Mouse (Mus musculus) neural tube, embryonic 13.5 days (tissue): Measurements from ENCODE around the gene Olfr263. TPM values are rescaled to one million over a fixed set of nuclear protein-coding genes. Genes with fewer than 3 reads are reported as not detected.

ENCODE experiments used
- ATAC-seq: fragments of 200-750 bp; cut with Nextera tagmentation; 2 replicates; pipeline ENCODE4 v1.8.0; 2017; ENCODE audit warnings: low read depth, mild to moderate bottlenecking, moderate TSS enrichment, moderate library complexity
- H3K27ac ChIP-seq: fragments of 300-500 bp; sonication (generic); replicated peaks from 2 replicates; pipeline ENCODE4 v1.5.1; 2015; ENCODE audit warnings: moderate library complexity, mild to moderate bottlenecking, inconsistent platforms
- H3K27me3 ChIP-seq: fragments of 300-500 bp; sonication (generic); 2 replicates; pipeline ENCODE4 v1.6.1; 2015; ENCODE audit warnings: mild to moderate bottlenecking, inconsistent platforms
- H3K36me3 ChIP-seq: fragments of 300-500 bp; sonication (generic); 2 replicates; pipeline ENCODE4 v1.6.1; 2015; ENCODE audit warnings: mild to moderate bottlenecking, inconsistent platforms
- H3K4me1 ChIP-seq: fragments of 300-500 bp; sonication (generic); replicated peaks from 2 replicates; pipeline ENCODE4 v1.6.1; 2015; ENCODE audit warnings: inconsistent platforms
- H3K4me2 ChIP-seq: fragments of 300-500 bp; sonication (generic); 2 replicates; pipeline ENCODE4 v1.6.1; 2015; ENCODE audit warnings: inconsistent platforms, mild to moderate bottlenecking, moderate library complexity
- H3K4me3 ChIP-seq: fragments of 300-500 bp; sonication (generic); 2 replicates; pipeline ENCODE4 v1.5.1; 2015; ENCODE audit warnings: mild to moderate bottlenecking, inconsistent platforms
- H3K9ac ChIP-seq: fragments of 300-500 bp; sonication (generic); 2 replicates; pipeline ENCODE4 v1.6.1; 2015; ENCODE audit warnings: moderate library complexity, mild to moderate bottlenecking, inconsistent platforms
- H3K9me3 ChIP-seq: fragments of 300-500 bp; sonication (generic); 2 replicates; pipeline ENCODE4 v1.6.1; 2016; ENCODE audit warnings: inconsistent platforms
- WGBS: fragments of 180-500 bp; shearing (Covaris S2); methylation state at CpG from one replicate; pipeline ENCODE4 v1.1.7; 2015; 5-methylcytosine and 5-hydroxymethylcytosine counted together
- polyA plus RNA-seq: library from polyadenylated mRNA; unstranded; fragments of >200 nt; fragmentation: Nextera tagmentation; extraction: Ambion mirVana; gene quantifications from 2 replicates; pipeline ENCODE4 v1.2.1, GENCODE M21; 2015

Gene Olfr263
- polyA plus RNA-seq, 1 experiment from 2014 or later: not detected

DNA sequence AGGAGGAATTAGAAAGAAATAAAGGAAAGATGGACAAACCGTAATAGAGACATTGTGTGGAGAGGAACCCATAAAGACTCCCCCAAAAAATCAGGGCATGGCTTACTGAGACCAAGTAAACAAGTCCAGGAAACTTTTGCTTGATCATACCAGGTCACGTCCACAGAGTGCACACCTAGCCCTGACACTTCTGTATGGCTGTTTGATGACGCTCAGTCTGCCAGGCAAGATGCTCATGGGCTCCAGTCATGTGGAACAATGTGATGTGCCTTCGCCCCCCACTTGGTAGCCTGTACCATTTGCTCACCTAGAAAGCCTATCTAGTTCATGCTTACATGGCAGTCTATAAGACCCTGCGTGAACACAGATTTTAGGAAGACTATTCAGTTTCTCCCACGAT lies 53.6 kb downstream of the Olfr263 start:
- Histone ChIP-seq H3K4me3 (no peak overlapping the region), H3K36me3 (peaks cover 60% of the 10 kb centered on the region), H3K9me3 (no peaks in the 10 kb centered on the region), H3K4me1 (peaks cover 36% of the 10 kb centered on the region), H3K27me3 (no peaks in the 10 kb centered on the region), H3K9ac (no peak overlapping the region), H3K27ac (no peak overlapping the region), H3K4me2 (no peak overlapping the region)
- no peak for ATAC-seq
- WGBS: 94% methylated on average over 6 of the region's 6 CpGs

- Histone ChIP-seq H3K27ac (no peak overlapping the region), H3K4me1 (peaks cover 35% of the 10 kb centered on the region), H3K4me2 (no peak overlapping the region), H3K27me3 (no peaks in the 10 kb centered on the region), H3K4me3 (no peak overlapping the region), H3K36me3 (peaks cover 66% of the 10 kb centered on the region), H3K9ac (no peak overlapping the region), H3K9me3 (no peaks in the 10 kb centered on the region)
- 93% methylated on average over 7 of the region's 7 CpGs for WGBS
- ATAC-seq: no peak
These were observed 54.2 kb downstream of the Olfr263 start for GRCm38 (mm10) chr13:21183661-21184060.

GRCm38 (mm10) chr13:21185521-21185920 lies 56.1 kb downstream of the Olfr263 start:
- Histone ChIP-seq H3K27ac (no peak overlapping the region), H3K4me2 (no peak overlapping the region), H3K4me3 (no peak overlapping the region), H3K27me3 (no peaks in the 10 kb centered on the region), H3K9me3 (no peaks in the 10 kb centered on the region), H3K36me3 (peaks cover 85% of the 10 kb centered on the region), H3K4me1 (peaks cover 28% of the 10 kb centered on the region), H3K9ac (no peak overlapping the region)
- no peak for ATAC-seq
- 88% methylated on average over 4 of the region's 4 CpGs for WGBS

Other genes with a start within 250 kb of the Olfr263 start
- not detected in 2 replicates for gene Olfr1370, start 54.7 kb upstream of the Olfr263 start, polyA plus RNA-seq
- gene Olfr1369-ps1, start 18.2 kb upstream of the Olfr263 start, polyA plus RNA-seq: not detected in 2 replicates
- not detected in 2 replicates for gene Olfr1368, start 16.2 kb downstream of the Olfr263 start, polyA plus RNA-seq
- 82.9 and 88.9 TPM in 2 replicates for gene Trim27, start 49.8 kb downstream of the Olfr263 start, polyA plus RNA-seq
- not detected in 2 replicates for gene Gpx5, start 163.1 kb downstream of the Olfr263 start, polyA plus RNA-seq
- not detected in 2 replicates for gene Gpx6, start 182.5 kb downstream of the Olfr263 start, polyA plus RNA-seq
- not detected in 2 replicates for gene Olfr1367, start 217.3 kb downstream of the Olfr263 start, polyA plus RNA-seq
- 13.8 and 14.4 TPM in 2 replicates for gene Zscan12, start 233.2 kb downstream of the Olfr263 start, polyA plus RNA-seq